Mouse (Mus musculus) spleen, adult 2 months (tissue): ENCODE measurements around the gene Mybpc3.

Experiments
- CTCF ChIP-seq: fragments of 200-500 bp; IDR thresholded peaks from 2 replicates; pipeline ENCODE4 v1.5.1; 2011; ENCODE audit warnings: mild to moderate bottlenecking, inconsistent platforms; ENCODE audit not compliant: insufficient read depth, insufficient read length, insufficient replicate concordance; ENCODE audit errors: extremely low read depth
- POLR2A ChIP-seq: fragments of 200-500 bp; IDR thresholded peaks from 2 replicates; pipeline ENCODE4 v1.6.1; 2011; ENCODE audit warnings: low read depth, low read length, inconsistent platforms

DNA sequence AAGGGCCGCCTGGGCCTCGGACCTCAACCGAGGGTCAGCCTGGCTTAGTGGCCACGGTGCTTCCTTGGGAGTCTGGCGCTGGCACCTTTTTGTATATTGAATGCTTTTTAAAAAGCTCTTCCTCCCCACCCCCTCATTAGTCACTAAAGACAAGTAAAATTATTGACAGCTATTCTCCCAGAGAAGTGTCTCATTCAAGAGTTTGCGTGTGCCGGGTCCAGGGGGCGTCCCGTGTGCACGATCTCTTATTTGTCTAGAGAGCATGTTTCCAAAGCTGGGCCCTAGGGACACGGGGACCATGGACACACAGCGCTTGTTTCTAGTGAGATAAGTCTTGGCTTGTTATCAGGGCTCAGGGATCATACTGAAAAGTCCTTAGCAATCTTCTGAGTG is 2.4 kb upstream of the Mybpc3 start:
- no peak for TF ChIP-seq POLR2A
- TF ChIP-seq CTCF = no peak
